Mouse (Mus musculus): ENCODE measurements around the gene Rad9a. TPM values are rescaled to one million over a fixed set of nuclear protein-coding genes. Genes with fewer than 3 reads are reported as not detected.

The Rad9a gene
- total RNA-seq, 2 experiments from 2014 or later = 7.3 to 8.3 TPM

DNA sequence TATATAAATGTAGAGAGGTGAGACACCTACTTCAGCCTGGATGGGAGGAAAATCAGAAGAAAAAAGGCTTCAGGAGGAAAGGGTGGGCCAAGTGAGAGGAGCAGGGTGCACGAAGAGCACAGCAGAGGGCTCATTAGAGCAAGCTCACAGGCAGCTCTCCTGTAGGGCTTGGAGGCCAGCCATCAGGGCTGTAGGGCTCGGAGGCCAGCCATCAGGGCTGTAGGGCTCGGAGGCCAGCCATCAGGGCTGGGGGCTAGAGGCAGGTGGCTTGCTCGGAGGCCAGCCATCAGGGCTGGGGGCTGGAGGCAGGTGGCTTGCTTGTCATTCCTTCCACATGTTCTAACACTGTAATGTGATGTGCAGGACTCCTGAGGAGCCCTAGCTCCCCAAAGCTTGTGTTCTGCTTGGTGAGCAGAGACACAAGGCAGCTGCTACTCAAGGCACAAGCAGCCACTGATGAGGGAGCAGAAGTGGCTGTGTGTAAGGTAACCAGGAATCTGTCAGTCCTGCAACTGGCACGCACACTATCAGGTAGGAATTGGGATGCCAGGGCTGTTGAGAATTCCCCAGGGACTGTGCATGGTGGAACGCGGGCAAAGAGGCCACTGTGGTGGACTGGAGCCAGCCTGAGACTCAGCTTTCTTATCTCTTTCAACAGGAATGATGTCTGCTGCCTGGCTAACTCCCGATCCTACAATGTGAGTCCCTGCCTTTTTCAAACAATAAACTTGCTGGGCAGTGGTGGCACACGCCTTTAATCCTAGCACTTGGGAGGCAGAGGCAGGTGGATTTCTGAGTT lies 34.6 kb downstream of the Rad9a start:
- DNase-seq (ENCODE audit: low spot score in 2 of 2) = no peak

DNA sequence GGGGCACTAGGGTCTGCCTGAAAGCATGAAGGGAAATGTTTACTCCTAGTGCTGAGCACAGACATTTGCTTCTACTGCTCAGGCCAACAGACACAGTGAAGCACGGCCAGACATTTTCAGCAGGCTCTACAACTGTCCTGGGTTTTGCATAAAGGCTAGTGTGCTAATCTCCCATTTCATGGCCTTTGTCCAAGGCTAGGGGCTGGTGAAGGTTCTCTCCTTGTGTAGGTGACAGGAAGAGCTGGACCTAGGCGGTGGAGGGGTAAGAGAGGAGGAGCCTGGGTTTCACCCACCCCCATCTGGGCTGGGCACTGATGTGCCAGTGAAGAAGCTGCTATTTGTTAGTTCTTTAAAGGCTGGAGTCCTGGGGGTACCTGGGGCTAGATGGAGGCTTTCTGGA lies 36.7 kb downstream of the Rad9a start:
- DNase-seq (ENCODE audit: low spot score in 2 of 2) = no peak

DNA sequence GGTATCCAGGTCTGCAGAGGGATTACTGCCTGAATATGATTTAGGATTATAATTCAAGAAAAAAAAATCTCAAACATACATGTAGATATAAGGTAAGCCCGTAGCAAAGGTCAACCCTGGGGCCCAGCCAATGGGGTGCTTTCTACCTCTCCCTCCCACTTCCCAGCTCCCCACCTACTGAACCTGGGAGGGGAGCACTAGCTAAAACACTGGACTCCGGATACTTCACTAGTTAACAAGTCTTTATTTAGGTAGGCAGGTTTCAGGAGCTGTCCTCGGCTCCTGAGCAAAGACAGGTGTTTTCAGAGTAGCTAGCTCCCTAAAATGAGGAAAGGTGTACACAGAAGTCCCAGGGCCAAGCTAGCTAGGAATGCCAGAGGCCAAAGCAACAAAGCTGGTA lies 37.4 kb downstream of the Rad9a start:
- DNase-seq (ENCODE audit: low spot score in 2 of 2) = no peak

DNA sequence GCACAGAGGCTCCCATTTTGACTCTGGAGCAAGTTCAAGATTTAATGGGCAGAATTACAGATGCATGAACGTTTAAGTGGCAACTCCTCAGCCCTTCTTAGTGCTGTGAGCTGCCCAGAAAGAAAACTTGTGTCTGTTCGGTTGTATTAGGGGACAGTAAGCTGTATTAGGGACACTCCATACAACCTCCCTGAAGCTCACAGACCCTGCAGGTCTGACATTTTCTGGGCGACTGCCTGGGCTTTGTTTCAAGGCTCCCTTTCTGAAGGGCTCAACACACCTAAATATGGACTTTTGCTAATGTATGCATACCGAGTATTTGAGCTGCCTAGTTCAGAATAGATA lies 37.9 kb downstream of the Rad9a start:
- no peak for DNase-seq (ENCODE audit: low spot score in 2 of 2)

DNA sequence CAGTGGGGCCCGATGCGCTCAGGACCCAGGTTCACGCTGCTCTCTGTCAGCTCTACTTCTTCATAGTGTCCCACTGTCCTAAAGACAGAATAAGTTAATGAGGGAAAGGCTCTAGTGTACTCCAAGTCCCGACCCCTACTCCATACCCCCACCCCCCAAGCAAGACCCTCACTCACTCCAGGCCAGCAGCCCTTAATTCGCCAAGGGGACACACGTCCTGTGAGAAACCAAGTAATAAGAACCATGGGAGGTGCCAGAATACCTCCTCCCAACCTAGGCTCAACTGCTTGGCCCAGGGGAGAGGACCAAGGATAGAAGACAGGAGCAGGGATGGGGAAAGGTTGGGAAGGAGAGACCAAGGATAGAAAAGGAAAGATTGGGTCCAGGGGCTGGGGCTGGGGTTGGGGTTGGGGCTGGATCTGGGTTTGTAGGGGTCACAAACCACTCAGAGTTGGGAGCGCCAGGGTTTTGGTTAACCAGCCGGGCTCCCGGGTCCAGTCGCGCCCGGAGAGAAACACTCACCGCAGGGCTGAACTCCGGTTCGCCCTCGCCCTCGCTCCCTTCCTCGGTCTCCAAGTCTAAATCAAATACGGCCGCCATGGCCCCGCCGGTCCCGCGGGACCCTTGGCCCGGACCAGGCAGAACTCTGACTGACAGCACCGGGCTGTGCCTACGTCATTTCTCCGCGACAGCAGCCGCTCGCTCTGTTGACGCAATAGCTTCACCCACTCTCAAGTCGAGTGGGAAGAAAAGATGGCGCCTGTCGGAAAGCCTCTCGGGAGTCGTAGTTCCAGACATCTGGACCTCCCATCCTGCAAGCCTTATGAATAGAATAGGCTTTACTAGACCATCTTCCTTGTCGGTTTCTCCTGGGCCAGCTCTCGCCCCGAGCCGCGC lies 38.6 kb downstream of the Rad9a start, which contains the start of gene Rps6kb2:
TSS of gene Rps6kb2 (minus strand) at position 709 of the 897 bp plus-strand sequence.
- DNase-seq (ENCODE audit: low spot score in 2 of 2) = peak; percentile 94 to 97

DNA sequence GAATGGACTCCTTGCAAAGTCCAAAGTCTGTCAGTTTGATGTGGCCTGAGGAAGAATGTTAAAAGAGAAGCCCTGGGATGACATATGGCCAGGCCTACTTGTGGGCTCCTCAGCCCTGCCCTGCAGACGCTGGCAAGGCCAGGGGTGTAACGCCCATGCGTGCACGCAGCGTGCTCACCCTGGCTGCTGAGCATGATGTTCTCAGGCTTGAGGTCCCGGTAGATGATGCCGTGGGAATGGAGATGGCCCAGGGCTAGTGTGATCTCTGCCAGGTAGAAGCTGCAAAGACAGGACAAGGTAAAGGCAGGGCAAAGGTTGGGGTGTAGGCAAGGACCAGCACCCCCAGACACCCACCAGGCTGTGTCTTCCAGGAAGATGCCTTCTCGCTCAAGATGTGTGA lies 42.4 kb downstream of the Rad9a start:
- no peak for DNase-seq (ENCODE audit: low spot score in 2 of 2)

DNA sequence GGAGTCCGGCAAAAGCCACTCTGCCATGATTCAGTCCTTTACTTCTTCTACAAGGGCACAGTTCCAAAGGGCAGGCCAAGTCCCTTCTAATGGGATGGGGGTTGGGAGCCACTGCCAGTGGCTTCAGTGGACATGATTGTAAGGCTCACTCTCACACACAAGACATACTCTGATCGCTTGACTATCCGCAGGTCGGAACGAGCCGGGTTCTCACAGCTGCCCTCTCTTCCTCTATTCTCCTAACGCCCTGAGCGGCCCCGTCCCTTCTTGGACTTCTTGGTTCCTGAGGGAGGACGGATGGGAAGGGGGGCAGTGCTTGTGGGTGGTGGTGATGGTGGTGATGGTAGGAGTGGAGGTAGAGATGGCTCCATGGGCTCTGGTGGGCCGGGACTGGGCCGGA lies 44.7 kb downstream of the Rad9a start:
- no peak for DNase-seq (ENCODE audit: low spot score in 2 of 2)

DNA sequence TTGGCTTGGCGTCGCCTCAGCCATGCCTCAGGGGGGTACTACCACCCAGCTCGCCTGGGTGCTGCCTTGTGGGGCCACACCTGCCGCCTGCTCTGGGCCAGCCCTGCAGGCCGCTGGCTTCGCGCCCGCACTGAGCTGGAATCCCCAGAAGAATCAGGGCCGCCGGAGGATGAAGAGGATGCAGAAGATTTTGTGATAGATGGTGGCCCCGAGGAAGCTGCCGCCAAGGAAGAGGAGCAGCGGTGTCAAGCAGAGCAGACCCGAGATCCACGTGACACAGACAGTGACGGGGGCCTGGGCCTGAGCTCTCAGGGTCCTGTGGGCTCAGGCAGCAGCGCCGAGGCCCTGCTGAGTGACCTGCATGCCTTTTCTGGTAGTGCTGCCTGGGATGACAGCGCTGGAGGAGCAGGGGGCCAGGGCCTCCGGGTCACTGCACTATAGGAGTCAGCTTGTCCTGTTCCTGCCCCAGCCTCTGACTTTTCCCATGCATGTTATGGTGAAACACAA lies 45.3 kb downstream of the Rad9a start:
- DNase-seq (ENCODE audit: low spot score in 2 of 2) = no peak

DNA sequence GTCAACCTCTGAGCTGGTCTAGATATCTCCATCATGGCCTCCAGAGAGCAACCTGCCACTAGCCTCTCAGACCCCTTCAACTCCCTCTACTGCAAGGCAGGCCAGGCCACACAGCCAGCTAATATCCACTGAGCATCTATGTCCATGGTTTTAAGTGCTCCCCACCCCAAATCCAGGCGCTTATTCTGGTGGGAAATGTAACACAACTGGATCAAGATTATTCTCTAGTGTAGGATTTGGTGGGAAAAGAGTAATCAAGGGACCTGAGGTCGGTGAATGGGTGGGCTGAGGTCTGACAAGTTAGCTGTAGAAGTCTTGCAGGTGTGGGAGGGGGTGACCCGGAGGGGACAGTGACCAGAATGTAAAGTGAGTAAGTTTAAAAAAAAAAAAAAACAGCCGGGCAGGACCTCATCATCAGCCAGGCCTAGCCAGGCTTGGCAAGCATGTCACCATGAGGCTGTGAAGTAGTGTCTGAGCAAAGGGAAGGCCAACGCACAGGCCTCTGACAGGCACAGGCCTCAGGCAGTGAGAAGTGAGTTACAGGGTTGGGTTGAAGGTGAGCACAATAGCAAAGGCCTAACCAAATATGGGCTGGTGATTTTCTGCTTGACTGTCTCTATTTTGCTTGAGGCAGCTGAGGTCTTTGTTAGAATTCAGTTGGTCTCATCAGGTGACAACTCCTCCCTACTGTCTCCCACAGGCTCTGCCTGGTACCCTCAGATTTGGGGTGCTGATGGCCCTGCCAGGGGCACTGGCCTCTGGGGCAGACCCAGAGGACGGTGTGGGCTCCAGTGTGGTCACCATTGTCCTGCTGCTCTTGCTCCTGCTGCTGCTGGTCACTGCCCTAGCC lies 46.0 kb downstream of the Rad9a start:
- DNase-seq (ENCODE audit: low spot score in 2 of 2) = no peak

DNA sequence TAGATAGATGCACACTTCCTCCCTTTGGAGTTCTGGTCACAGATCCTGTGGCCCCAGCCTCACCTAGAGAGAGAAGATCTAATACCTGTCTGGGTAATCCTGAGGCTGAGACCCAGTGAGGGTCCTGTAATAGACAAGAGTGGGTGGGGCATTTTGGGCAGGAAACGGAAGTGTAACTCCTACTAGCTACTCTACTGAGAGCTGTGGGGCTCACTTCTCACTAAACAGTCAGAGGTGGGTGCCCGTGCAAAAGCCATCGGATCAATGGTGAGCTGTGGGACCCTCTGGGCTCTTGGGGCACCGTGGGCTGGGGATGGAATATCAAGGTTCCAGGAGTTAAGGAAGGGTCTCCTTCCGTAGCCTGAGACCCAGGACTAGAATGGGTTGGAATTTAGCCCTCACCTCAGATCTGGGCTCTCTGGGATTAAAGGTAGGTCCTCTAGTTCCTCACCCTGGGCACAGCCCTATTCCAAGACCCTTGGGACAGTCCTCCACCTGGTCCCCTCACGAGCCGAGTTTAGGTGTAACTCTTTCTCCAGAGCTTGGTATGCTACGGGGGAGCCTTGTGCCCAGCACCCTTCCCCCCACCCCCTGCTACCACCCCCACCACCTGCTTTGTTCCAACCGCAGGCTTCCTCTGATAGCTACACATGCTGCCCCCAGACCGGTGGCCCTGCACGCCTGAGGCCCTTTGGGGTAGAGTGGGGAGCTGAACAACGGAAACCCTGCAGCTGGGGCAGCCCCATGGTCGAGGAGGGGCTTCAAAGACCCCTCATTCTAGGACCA lies 46.8 kb downstream of the Rad9a start:
- no peak for DNase-seq (ENCODE audit: low spot score in 2 of 2)

DNA sequence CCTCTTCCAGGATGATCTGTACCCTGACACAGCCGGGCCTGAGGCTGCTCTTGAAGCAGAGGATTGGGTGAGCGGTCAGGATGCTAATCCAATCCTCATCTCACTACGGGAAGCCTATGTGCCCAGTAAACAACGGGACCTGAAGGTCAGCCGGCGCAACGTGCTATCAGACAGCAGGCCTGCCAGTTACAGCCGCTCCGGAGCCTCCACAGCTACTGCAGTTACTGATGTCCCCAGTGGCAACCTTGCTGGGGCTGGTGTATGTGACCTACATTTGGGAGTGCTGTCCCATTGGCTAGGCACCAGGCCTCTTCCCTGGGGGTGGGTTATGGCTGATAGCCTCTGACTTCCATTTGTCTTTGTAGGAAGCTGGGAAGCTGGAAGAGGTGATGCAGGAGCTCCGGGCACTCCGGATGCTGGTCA lies 48.2 kb downstream of the Rad9a start, which contains the start of gene Ptprcap:
TSS of gene Ptprcap (plus strand) at position 373 of the 423 bp plus-strand sequence.
- DNase-seq (ENCODE audit: low spot score in 2 of 2) = no peak

DNA sequence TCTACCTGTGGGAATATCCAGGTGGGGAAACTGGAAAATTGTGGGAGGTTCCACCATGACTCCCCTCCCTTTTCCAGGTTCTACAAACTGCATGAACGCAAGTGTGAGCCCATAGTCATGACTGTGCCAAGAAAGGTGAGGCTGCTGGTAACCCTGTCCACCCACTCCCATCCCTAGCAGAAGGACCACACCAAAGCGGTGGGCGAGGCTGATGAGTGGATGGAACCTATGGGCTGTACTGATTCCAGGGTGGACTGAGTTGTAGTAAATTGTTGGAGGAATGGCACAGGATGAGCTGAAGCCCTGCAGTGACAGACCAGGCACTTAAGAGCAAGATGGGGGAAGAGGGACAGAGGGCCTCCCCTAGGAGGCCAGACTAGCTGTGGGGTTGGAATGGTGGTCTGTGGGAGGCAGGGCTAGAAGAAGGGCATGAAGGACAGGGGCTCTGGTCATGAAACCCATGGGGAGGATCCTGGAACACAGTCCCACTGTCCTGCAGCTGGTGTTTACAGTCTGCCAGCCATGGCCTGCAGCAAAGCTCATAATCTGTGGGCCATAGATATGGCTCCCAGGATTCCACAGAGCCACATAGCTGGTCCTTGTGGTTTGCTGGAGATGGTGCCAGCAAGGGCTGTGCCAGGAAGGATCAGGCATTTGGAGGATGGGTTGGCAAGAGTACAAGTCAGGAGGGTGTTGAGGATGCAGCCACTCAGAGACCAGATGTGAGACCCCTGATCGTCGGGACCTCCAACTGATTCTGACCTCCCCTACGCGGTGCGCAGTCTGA lies 48.8 kb downstream of the Rad9a start:
- DNase-seq (ENCODE audit: low spot score in 2 of 2) = no peak

DNA sequence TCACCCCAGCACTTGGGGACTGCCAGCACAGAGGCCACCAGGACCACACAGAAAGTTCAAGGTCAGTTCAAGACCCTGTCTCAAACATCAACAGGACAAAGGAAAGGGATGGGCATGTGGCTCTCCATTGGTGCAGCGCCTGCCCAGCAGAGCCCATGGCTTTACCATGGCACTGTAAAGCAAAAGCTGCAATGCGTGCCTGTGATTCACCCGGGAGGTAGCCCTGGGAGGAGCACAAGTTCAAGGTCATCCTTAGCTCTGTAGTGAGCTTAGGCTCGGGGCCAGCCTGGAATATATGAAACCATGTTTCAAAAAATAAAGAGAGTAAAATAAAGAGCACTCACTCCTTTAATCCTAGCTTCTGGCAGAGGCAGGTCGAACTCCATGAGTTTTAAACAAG lies 49.6 kb downstream of the Rad9a start:
- DNase-seq (ENCODE audit: low spot score in 2 of 2) = no peak

DNA sequence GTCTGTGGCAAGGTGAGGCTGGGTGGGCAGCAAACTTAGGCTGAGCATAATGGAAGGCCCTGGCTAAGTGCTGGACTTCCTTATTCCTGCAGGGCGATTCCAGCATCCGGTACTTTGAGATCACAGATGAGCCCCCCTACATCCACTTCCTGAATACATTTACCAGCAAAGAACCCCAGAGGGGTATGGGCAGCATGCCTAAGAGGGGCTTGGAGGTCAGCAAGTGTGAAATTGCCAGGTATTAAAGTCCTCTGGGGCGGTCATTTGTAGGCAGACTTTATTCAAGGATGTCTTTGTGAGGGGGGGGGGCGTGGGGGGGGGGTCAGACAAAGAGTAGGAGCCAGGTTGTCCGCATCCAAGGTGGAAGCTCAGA lies 50.0 kb downstream of the Rad9a start:
- DNase-seq (ENCODE audit: low spot score in 2 of 2) = no peak

DNA sequence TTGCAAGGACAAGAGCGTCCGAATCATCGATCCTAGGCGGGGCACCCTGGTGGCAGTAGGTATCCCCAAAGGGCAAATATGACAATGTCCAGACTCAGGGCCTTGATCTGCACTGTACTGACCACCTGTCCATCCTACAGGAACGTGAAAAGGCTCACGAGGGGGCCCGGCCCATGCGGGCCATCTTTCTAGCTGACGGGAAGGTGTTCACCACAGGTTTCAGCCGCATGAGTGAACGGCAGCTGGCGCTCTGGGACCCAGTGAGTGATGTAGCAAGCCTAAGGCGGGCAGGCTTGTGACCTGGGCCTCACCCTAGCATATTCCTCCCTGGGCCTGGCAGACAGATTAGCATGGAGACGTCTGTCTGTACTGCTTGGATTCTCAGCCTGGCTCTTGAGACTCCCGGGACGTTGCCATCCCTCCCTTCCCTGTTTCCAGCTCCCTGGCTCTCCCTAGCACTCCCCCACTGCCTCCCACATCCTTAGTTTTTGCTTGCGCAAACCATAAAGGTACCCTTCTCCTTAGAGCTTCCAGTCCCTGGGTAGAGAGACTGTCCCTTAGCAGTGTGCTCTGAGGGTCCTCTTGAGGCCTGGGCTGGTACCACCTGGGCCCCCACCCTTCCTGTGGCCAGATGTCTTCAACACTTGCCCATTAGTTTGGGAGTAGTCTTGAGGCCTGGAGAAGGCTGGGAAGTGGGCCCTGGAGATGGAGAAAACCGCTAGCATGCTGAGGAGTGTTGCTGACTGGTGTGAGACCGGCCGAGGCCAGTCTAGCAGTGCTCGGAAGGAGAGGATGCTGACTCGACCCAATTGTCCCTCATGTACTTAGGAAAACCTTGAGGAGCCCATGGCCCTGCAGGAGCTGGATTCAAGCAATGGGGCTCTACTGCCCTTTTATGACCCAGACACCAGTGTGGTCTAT lies 50.6 kb downstream of the Rad9a start:
- no peak for DNase-seq (ENCODE audit: low spot score in 2 of 2)

DNA sequence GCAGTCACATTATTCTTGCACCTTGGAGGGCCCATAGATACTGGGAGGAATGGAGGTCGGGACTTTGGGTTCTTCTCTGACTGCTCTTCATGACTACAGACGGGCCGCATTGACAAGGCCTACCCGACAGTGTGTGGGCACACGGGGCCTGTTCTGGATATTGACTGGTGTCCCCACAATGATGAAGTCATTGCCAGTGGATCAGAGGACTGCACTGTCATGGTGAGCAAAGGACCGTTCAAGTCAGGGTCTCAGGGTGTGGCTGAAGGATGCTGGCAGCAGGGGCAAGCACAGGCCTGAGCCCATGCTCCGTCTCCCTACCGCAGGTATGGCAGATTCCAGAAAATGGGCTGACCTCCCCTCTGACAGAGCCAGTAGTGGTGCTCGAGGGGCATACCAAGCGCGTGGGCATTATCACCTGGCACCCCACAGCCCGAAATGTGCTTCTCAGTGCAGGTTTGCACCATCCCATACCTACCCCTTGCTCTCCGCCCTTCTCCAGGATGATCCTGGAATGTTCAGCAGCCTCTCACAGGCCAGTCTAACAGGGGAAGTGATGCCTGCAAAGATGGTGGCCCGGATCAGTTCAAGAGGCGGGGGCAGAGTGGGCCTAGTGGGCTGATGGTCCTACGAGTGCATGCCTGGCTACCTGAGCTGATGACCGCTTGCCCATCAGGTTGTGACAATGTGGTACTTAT lies 51.5 kb downstream of the Rad9a start:
- DNase-seq (ENCODE audit: low spot score in 2 of 2) = no peak

DNA sequence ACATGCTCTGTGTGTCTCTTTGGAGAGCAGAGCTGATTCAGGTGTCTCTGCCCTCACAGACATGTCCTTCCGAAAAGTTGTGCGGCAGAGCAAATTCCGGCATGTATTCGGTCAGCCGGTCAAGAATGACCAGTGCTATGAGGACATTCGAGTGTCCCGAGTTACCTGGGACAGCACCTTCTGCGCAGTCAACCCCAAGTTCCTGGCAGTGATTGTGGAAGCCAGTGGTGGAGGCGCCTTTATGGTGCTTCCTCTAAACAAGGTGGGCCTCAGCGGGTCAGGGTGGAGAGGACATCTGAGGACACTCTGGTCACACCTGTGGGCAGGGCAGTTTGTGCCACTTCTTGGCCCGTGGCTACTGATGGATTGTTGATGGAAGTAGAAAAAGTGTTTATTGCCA lies 52.2 kb downstream of the Rad9a start:
- DNase-seq (ENCODE audit: low spot score in 2 of 2) = no peak

DNA sequence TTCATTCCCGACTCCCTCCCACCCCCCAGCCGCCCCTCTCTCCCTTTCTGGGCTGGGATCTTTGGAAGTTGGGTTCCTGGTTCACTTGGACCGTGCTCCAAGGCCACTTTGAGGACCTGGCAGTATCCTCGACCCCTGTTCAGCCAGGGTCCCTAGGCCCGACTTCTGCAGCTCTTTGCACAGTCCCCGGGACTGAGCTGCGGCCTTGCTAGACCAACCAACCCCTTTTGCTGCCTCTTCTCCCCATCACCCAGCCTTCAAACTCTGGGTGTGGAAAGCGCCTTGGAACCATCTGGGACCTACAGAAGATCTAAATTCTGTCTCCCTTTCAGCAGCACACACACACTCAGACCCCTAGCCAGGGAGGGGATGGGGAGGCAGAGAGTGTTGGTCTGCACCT lies 52.6 kb downstream of the Rad9a start:
- DNase-seq (ENCODE audit: low spot score in 2 of 2) = no peak

All from gastrocnemius, postnatal 4 days (tissue).